In the genomic region with DNA sequence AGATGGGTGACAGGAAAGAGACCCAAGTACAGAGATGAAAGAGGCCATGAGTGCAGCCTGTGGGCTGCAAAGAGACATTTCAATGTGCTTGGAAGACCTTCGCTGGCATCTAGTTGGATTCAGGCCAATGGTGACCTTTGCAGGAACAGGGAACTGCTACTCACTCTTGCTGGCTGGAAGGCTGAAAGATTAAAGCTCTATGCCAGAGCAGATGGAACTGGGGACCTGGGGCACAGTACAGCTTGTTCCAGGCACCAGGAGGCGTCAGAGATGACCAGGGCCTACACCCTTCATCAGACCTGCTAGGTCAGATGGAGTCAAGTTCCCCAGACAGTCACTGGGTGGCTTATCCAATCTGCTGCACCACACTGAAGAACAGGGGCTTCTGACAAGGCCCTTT, we compare ENCODE assay signal across 14 mouse cellular contexts. TPM values are rescaled to one million over a fixed set of nuclear protein-coding genes. Genes with fewer than 3 reads are reported as not detected.
DNase-seq lines count a peak whose midpoint lies in the region; ATAC-seq lines count a peak whose summit lies in the region.
"Had no signal": no experiment of that assay in that cellular context is flagged by ENCODE, and none has a peak within 500 bp of the region (broad histone marks: within the 10 kb centered on the region; RNA-seq: fewer than 3 reads in every experiment).

No protein-coding gene starts in this region.

- H3K9me3 ChIP-seq in heart, embryonic 15.5 days (replicated peaks), result no peaks in the 10 kb centered on the region
- H3K9me3 ChIP-seq: forebrain, embryonic 10.5 days; G1E; hindbrain, embryonic 12.5 days had no signal

- no peak overlapping the region for H3K9ac ChIP-seq in heart, embryonic 15.5 days
- H3K9ac ChIP-seq: hindbrain, embryonic 12.5 days; liver, postnatal 0 days had no signal

- no peaks in the 10 kb centered on the region for H3K4me1 ChIP-seq in heart, embryonic 15.5 days (replicated peaks)
- H3K4me1 ChIP-seq: forebrain, embryonic 10.5 days; hindbrain, embryonic 12.5 days had no signal

- ATAC-seq in cerebellum, adult (ENCODE audit: insufficient number of reproducible peaks, low FRiP score, low TSS enrichment), result no peak; the same call in 1 of the 2 replicates
- ATAC-seq in heart, embryonic 15.5 days (replicated peaks; ENCODE audit: insufficient number of reproducible peaks, insufficient read depth, low FRiP score, low read depth), result peak; percentile 60; the same call in 1 of the 2 replicates
- ATAC-seq: liver, postnatal 0 days had no signal

- DNase-seq in cerebellum, adult 11 months, result peak; percentile 40
- DNase-seq in 3134 (ENCODE audit: extremely low read depth, insufficient read length, low spot score), result peak; percentile 50
- peak; percentile 52 to 59 for DNase-seq in cerebellum, adult 18-20 months
- no peak for DNase-seq in left cerebral cortex, postnatal 14 days (ENCODE audit: low spot score in 2 of 2)
- DNase-seq in frontal cortex, postnatal 25 days (ENCODE audit: low spot score in 2 of 2), result no peak
- DNase-seq in urinary bladder, postnatal 25 days (ENCODE audit: low spot score), result no peak
- DNase-seq: kidney, postnatal 25 days; liver, postnatal 0 days; right cerebral cortex, postnatal 25 days had no signal

- intact Hi-C loops in left cerebral cortex, postnatal 14 days (cut with DNase I), result no loop called here

- H3K4me3 ChIP-seq in heart, embryonic 15.5 days, result no peak overlapping the region
- H3K4me3 ChIP-seq: forebrain, embryonic 10.5 days; hindbrain, embryonic 12.5 days had no signal

- peak overlapping the region; percentile 29 for H3K27ac ChIP-seq in heart, embryonic 15.5 days
- H3K27ac ChIP-seq: forebrain, embryonic 10.5 days; hindbrain, embryonic 12.5 days had no signal

- 54% methylated on average over 2 of the region's 2 CpGs for WGBS in heart, embryonic 15.5 days

- H3K27me3 ChIP-seq in heart, embryonic 15.5 days, result no peaks in the 10 kb centered on the region
- H3K27me3 ChIP-seq: hindbrain, embryonic 12.5 days had no signal

- no peak overlapping the region for H3K4me2 ChIP-seq in heart, embryonic 15.5 days
- H3K4me2 ChIP-seq: hindbrain, embryonic 12.5 days had no signal

- peaks cover 37% of the 10 kb centered on the region for H3K36me3 ChIP-seq in heart, embryonic 15.5 days

RNA-seq across cellular contexts. Expression of gene Map1lc3a, which starts 17.3 kb away (rescaled TPM):
- polyA plus RNA-seq in heart, embryonic 15.5 days (2015; fragmentation: Nextera tagmentation; extraction: Ambion mirVana), result 354 and 380 TPM in 2 replicates
- total RNA-seq in left cerebral cortex, postnatal 14 days (2021), result 100 to 1,000 TPM; 435 to 436 TPM

RNA-seq across cellular contexts. Expression of gene Dynlrb1, which starts 57.0 kb away (rescaled TPM):
- 375 and 381 TPM in 2 replicates for polyA plus RNA-seq in heart, embryonic 15.5 days (2015; fragmentation: Nextera tagmentation; extraction: Ambion mirVana)
- total RNA-seq in left cerebral cortex, postnatal 14 days (2021), result 100 to 1,000 TPM; 329 to 335 TPM

Comparison
In these comparisons a context has a peak if more than half of its experiments do, and no peak if none do; other contexts are left out.
1. DNase-seq: peak in cerebellum, adult 11 months (single experiment), 3134 (single experiment) and cerebellum, adult 18-20 months (2 of 2); none in left cerebral cortex, postnatal 14 days (0 of 2), frontal cortex, postnatal 25 days (0 of 2) and urinary bladder, postnatal 25 days (single experiment).